8 mouse cellular contexts compared by ENCODE assay signal in genomic region chr13:34343719-34344375, GRCm38 (mm10). TPM values are rescaled to one million over a fixed set of nuclear protein-coding genes. Genes with fewer than 3 reads are reported as not detected.
A peak's percentile ranks its signal among the peaks of the same experiment; 100 is the strongest.
DNase-seq lines count a peak whose midpoint lies in the region; ATAC-seq and TF ChIP-seq lines count a peak whose summit lies in the region.

No protein-coding gene starts in this region.

- peak overlapping the region; percentile 93 for H3K4me2 ChIP-seq in heart, embryonic 16.5 days (ENCODE audit: low read depth, low read length)

- WGBS in embryonic facial prominence, embryonic 10.5 days = under 1% methylated on average over 31 of the region's 31 CpGs
- WGBS in heart, embryonic 16.5 days = 2% methylated on average over 31 of the region's 31 CpGs

- TF ChIP-seq CTCF in G1E (IDR thresholded peaks at IDR 0.05; ENCODE audit: low read depth, low read length) = no peak

- no peaks in the 10 kb centered on the region for H3K27me3 ChIP-seq in G1E (ENCODE audit: insufficient read depth, low read length)
- peaks cover 55% of the 10 kb centered on the region for H3K27me3 ChIP-seq in embryonic facial prominence, embryonic 10.5 days (replicated peaks; ENCODE audit: low read depth, poor library complexity, severe bottlenecking)
- peaks cover 3% of the 10 kb centered on the region; the same call in 1 of the 2 replicates for H3K27me3 ChIP-seq in heart, embryonic 16.5 days (ENCODE audit: control insufficient read depth, insufficient read depth, low read length)

- no peak for ATAC-seq in G1E (ENCODE audit: extremely low read depth, insufficient number of reproducible peaks, low FRiP score, poor library complexity, severe bottlenecking)
- ATAC-seq in heart, embryonic 16.5 days (replicated peaks; ENCODE audit: extremely low read depth, insufficient read depth, low FRiP score) = peak; percentile 4; the same call in 1 of the 2 replicates

- DNase-seq in adrenal gland, postnatal 10 days = peak; percentile 14
- DNase-seq in adrenal gland, postnatal 4 days (ENCODE audit: low spot score in 2 of 2) = no peak
- no peak for DNase-seq in G1E (ENCODE audit: low spot score)
- peak; percentile 50 for DNase-seq in embryonic facial prominence, embryonic 10.5 days (ENCODE audit: low spot score)
- DNase-seq in layer of hippocampus, postnatal 25 days (ENCODE audit: extremely low spot score in 1 of 2, low spot score in 1 of 2) = peak; percentile 26 to 42
- DNase-seq in lung, postnatal 36 days = peak; percentile 26
- DNase-seq in spleen, postnatal 4 days (ENCODE audit: low spot score in 2 of 2) = peak; percentile 43 to 74

- H3K27ac ChIP-seq in embryonic facial prominence, embryonic 10.5 days (replicated peaks) = peak overlapping the region; percentile 86
- H3K27ac ChIP-seq in heart, embryonic 16.5 days (ENCODE audit: low read length) = peak overlapping the region; percentile 69; the same call in 1 of the 2 replicates

- H3K4me1 ChIP-seq in G1E (ENCODE audit: insufficient read depth, low read depth, low read length) = peaks cover 74% of the 10 kb centered on the region
- H3K4me1 ChIP-seq in embryonic facial prominence, embryonic 10.5 days = peaks cover 50% of the 10 kb centered on the region
- H3K4me1 ChIP-seq in heart, embryonic 16.5 days (ENCODE audit: control insufficient read depth, insufficient read depth, low read length) = peaks cover 17% of the 10 kb centered on the region

- H3K9ac ChIP-seq in heart, embryonic 16.5 days (ENCODE audit: low read length) = peak overlapping the region; percentile 87

- H3K9me3 ChIP-seq in G1E (replicated peaks) = no peaks in the 10 kb centered on the region
- no peaks in the 10 kb centered on the region for H3K9me3 ChIP-seq in embryonic facial prominence, embryonic 10.5 days
- no peaks in the 10 kb centered on the region for H3K9me3 ChIP-seq in heart, embryonic 16.5 days (replicated peaks; ENCODE audit: control insufficient read depth, low read length)

- H3K36me3 ChIP-seq in G1E (replicated peaks) = peaks cover 24% of the 10 kb centered on the region
- H3K36me3 ChIP-seq in embryonic facial prominence, embryonic 10.5 days (replicated peaks) = no peaks in the 10 kb centered on the region
- no peaks in the 10 kb centered on the region for H3K36me3 ChIP-seq in heart, embryonic 16.5 days (ENCODE audit: control insufficient read depth, insufficient read depth)

- peak overlapping the region; percentile 89 for H3K4me3 ChIP-seq in G1E (ENCODE audit: low read depth, low read length)
- H3K4me3 ChIP-seq in embryonic facial prominence, embryonic 10.5 days = peak overlapping the region; percentile 85
- peak overlapping the region; percentile 84 for H3K4me3 ChIP-seq in heart, embryonic 16.5 days (ENCODE audit: low read length)

RNA-seq across cellular contexts. Expression of gene Slc22a23, which starts 1.1 kb away (rescaled TPM):
- 10 to 100 TPM; 13.1 to 13.4 TPM for total RNA-seq in adrenal gland, postnatal 10 days (2021)
- 1 to 10 TPM; 7.9 to 8.6 TPM for total RNA-seq in adrenal gland, postnatal 4 days (2021)
- total RNA-seq in G1E (2014; fragmentation: Nextera tagmentation) (24.9 and 68.0 TPM in 2 replicates), G1E (2017) (14.7 and 18.0 TPM in 2 replicates)
- polyA plus RNA-seq in G1E (2012) = 43.8 and 49.3 TPM in 2 replicates
- 2.9 and 3.1 TPM in 2 replicates for polyA plus RNA-seq in embryonic facial prominence, embryonic 10.5 days (2016; fragmentation: Nextera tagmentation; extraction: Ambion mirVana)
- 2.7 and 3.3 TPM in 2 replicates for polyA plus RNA-seq in heart, embryonic 16.5 days (2015; fragmentation: Nextera tagmentation; extraction: Ambion mirVana)
- 10 to 100 TPM; 43.3 to 43.7 TPM for total RNA-seq in layer of hippocampus, postnatal 25 days (2021)

Comparison
In these comparisons a context has a peak if more than half of its experiments do, and no peak if none do; other contexts are left out.
1. DNase-seq: peak in adrenal gland, postnatal 10 days (single experiment), embryonic facial prominence, embryonic 10.5 days (single experiment), layer of hippocampus, postnatal 25 days (2 of 2), lung, postnatal 36 days (single experiment) and spleen, postnatal 4 days (2 of 2); none in adrenal gland, postnatal 4 days (0 of 2) and G1E (single experiment).
2. Peak in every context shown above with its lines, with median percentiles within 50 percentile points of each other: H3K4me3 ChIP-seq.